Mouse (Mus musculus) cortical plate, adult 2 months (tissue): ENCODE data around the gene Erbb3.

ENCODE experiments used
- CTCF ChIP-seq: fragments of 200-500 bp; IDR thresholded peaks from 2 replicates; pipeline ENCODE4 v1.5.1; 2011; ENCODE audit warnings: mild to moderate bottlenecking, control low read depth, low read length; ENCODE audit not compliant: insufficient read depth; ENCODE audit errors: extremely low read depth
- POLR2A ChIP-seq: fragments of 200-500 bp; IDR thresholded peaks from 2 replicates; pipeline ENCODE4 v1.6.1; 2011; ENCODE audit warnings: mild to moderate bottlenecking, low read length, control low read depth; ENCODE audit not compliant: insufficient read depth; ENCODE audit errors: extremely low read depth

- TF ChIP-seq POLR2A (no peak), CTCF (no peak)
Measured at GRCm38 (mm10) chr10:128627398-128628317, 38.2 kb upstream of the Erbb3 start.
